Mouse (Mus musculus): Measurements from ENCODE around the gene Rps6ka2.

Gene Rps6ka2

GRCm38 (mm10) chr17:7218396-7218795 lies 48.5 kb downstream of the Rps6ka2 start:
- in situ Hi-C loops (cut with MboI, MseI): no loop called here

GRCm38 (mm10) chr17:7219044-7219718 lies 49.3 kb downstream of the Rps6ka2 start:
- in situ Hi-C loops (cut with MboI, MseI): no loop called here

DNA sequence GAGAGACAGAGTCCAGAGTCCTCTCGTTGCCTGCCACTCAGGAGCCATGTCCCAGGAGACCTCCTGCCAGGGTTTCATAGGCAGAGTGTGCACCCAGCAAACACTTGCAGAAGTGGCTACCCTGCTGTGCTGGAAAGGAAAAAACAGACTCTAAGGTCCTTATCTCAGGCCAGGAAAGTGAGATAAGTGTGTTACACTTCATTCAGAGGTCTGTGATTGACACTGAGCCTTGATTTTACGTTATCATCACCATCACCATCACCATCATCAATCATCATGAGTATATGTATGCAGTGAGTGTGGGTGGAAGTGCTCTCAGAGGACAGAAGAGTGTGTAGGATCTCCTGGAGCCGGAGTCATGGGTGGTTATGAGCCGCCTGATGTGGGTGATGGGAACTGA lies 51.4 kb downstream of the Rps6ka2 start:
- in situ Hi-C loops (cut with MboI, MseI): no loop called here

DNA sequence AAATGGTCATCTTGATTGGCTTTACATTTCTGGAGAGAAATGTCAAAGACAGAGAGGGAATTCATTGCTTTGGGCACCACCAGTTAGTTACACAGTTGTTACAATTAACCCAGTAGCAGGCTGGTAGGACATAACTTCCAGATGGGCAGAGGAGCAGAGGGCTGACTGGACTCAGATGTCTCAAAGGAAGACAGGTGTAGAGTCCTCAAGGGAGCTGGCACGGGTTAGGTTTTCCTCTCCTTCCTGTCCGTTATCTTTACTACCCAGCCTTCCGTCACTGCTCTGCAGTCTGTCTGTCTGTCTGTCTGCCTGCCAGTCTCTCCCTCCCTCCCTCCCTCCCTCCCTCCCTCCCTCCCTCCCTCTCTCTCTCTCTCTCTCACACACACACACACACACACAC lies 52.3 kb downstream of the Rps6ka2 start:
- in situ Hi-C loops (cut with MboI, MseI): no loop called here

GRCm38 (mm10) chr17:7228545-7228944 lies 58.6 kb downstream of the Rps6ka2 start:
- in situ Hi-C loops (cut with MboI, MseI): no loop called here

- in situ Hi-C loops (cut with MboI, MseI): no loop called here
These were observed 61.4 kb downstream of the Rps6ka2 start for GRCm38 (mm10) chr17:7231312-7231711.

GRCm38 (mm10) chr17:7231790-7232189 lies 61.9 kb downstream of the Rps6ka2 start:
- in situ Hi-C loops (cut with MboI, MseI): no loop called here

DNA sequence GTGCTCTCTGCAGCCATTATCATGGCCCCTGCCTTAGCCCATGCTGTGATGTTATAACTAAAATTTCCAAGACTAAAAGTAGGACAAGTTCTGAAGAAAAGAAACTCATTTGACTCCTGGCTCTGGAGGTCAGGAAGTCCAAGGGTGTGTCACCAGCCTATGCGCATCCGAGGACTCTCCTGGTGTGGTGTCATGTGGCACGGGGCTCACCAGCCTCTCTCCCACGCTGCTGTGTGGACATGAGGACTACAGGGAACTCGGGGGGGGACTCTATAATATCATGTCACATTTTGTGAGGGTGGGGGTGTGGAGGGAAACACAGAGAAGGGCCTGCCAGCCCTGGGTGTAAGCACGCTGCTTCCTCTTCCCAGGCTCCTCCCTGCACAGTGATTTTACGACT lies 62.5 kb downstream of the Rps6ka2 start:
- in situ Hi-C loops (cut with MboI, MseI): no loop called here

- in situ Hi-C loops (cut with MboI, MseI): no loop called here
These were observed 63.3 kb downstream of the Rps6ka2 start for GRCm38 (mm10) chr17:7233197-7233596.

DNA sequence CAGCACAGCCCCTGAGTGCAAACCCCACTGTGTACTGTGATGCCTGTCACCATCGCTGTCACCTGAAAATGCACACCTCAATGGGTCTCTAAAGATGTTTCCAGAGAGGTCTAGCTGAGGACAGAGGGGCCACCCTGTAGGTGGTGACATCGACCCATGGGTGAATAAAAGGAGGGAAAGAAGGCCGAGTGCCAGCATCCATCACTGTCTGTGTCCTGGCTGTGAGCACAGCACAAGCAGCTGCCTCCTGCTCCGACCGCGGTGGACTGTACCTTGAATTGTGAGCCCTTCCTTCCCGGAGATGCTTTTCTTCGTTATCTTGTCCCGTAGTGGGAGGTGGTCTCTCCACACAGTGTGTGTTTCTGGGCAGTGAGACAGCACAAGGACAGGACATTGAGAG lies 67.8 kb downstream of the Rps6ka2 start:
- in situ Hi-C loops (cut with MboI, MseI): no loop called here

DNA sequence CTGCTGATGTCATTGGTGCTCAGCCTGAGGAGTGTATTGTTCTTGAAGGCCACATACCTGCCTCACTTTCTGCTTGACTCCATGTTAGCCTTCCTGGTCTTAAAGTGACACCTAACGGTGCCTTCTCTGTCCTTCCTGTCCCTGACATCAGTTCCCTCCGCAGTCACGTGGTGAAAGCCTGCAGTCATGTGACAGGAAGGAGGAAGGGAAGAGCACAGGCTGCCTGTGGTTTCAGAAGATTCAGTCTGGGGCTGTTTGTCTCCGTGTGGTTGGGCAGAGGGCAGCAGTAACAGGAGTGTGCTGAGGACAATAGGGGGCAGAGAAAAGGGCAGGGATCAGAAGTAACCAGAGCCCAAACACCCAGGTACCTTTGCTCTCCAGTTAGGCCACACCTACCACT lies 68.9 kb downstream of the Rps6ka2 start:
- in situ Hi-C loops (cut with MboI, MseI): no loop called here

GRCm38 (mm10) chr17:7240526-7240925 lies 70.6 kb downstream of the Rps6ka2 start:
- in situ Hi-C loops (cut with MboI, MseI): no loop called here

- in situ Hi-C loops (cut with MboI, MseI): no loop called here
These were observed 75.2 kb downstream of the Rps6ka2 start for GRCm38 (mm10) chr17:7245078-7245477.

DNA sequence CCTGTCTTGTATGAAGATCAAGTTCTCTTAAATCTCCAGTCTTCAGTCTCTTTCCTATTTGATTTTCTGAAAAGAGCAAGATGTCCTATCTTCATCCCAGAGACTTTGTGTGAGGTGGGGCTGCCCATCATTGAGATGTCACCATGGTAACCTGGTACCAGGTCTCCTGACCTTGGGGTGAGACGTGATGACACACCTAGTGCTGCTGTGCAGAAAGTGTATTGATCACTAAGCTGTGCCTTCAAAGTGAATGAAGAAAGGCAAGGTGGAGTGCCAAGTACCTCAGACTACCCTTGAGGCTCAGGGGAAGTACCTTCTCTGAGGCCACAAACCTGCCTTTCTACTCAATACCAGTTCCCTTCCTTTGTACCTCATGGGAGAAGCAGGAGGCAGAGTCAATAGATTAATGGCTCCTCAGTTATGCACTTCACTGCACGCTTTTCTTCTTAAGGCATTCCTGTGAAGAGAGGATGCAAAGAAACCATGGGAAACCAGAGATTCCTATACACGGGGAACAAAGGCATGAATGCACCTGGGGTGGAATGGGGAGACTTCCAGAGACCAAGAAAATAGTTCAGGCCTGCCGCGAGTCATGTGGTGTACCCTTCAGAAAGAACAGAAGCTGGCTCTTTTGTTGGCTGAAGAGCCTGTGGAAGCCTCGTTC lies 77.1 kb downstream of the Rps6ka2 start:
- in situ Hi-C loops (cut with MboI, MseI): no loop called here

GRCm38 (mm10) chr17:7250373-7250772 lies 80.5 kb downstream of the Rps6ka2 start:
- in situ Hi-C loops (cut with MboI, MseI): no loop called here

DNA sequence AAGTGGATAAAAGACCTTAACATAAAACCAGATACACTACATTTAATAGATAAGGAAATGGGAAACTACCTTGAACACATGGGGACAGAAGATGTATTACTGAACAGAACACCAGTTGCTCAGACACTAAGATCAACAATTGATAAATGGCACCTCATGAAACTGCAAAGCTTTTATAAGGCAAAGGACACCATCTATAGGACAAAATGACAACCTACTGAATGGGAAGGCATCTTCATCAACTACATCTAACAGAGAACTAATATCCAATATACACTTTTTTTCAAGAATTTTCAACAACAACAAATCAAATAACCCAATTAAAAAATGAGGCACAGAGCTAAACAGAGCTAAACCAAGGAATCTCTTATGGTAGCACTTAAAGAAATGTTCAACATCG lies 87.3 kb downstream of the Rps6ka2 start:
- in situ Hi-C loops (cut with MboI, MseI): no loop called here

- in situ Hi-C loops (cut with MboI, MseI): no loop called here
These were observed 88.9 kb downstream of the Rps6ka2 start for GRCm38 (mm10) chr17:7258748-7259359.

- in situ Hi-C loops (cut with MboI, MseI): no loop called here
These were observed 90.4 kb downstream of the Rps6ka2 start for GRCm38 (mm10) chr17:7260360-7260759.

GRCm38 (mm10) chr17:7262056-7262455 lies 92.1 kb downstream of the Rps6ka2 start:
- in situ Hi-C loops (cut with MboI, MseI): no loop called here

GRCm38 (mm10) chr17:7262620-7263019 lies 92.7 kb downstream of the Rps6ka2 start:
- in situ Hi-C loops (cut with MboI, MseI): no loop called here

- in situ Hi-C loops (cut with MboI, MseI): no loop called here
These were observed 94.7 kb downstream of the Rps6ka2 start for GRCm38 (mm10) chr17:7264610-7265009.

DNA sequence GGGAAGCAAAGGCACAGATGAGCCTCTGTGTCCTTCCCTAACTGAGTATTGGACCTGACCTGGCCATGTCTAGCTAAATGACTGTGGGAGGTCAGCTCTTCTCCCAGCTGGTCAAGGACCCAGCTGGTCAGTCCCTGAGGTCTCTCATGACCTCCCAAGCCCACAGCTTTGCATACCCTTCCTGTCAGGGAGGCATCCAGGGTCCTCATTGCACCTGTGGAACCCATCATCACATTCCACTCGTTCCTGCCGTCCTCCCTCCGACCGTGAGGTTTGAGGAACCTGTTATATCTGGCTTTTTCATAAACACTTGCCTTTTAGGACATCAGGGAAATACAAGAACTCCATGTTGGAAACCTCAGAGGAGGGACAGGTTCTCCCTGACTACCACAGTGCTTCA lies 95.4 kb downstream of the Rps6ka2 start:
- in situ Hi-C loops (cut with MboI, MseI): no loop called here

GRCm38 (mm10) chr17:7265705-7266368 lies 95.9 kb downstream of the Rps6ka2 start:
- in situ Hi-C loops (cut with MboI, MseI): no loop called here

All from regulatory T cell (primary cell).